Mouse (Mus musculus) testis, postnatal 14 days (tissue): Measurements from ENCODE around the gene Slc8a3.

Experiments used
- DNase-seq: peaks from one replicate; pipeline ENCODE4 v3.0.0; 2021; ENCODE audit warnings: low spot score

The Slc8a3 gene

DNA sequence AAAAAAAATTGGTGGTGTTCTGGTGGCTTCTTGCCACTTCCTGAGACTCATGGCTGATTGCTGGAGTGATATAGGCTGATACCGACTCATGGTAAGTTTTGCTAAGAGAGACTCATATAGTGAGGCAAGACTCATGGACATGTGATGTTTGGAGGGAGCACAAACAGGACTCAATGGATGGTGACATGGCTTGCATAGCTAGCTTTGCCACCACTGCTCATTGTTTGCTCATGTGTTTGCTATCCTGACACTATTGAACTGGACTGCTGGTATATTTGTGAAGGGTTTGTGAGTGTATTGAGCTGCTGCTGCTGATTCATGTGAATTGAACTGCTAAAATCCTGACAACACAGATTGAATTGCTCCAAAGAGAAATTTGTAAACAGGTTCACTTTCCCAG, 95.8 kb downstream of the Slc8a3 start:
- DNase-seq = no peak

DNA sequence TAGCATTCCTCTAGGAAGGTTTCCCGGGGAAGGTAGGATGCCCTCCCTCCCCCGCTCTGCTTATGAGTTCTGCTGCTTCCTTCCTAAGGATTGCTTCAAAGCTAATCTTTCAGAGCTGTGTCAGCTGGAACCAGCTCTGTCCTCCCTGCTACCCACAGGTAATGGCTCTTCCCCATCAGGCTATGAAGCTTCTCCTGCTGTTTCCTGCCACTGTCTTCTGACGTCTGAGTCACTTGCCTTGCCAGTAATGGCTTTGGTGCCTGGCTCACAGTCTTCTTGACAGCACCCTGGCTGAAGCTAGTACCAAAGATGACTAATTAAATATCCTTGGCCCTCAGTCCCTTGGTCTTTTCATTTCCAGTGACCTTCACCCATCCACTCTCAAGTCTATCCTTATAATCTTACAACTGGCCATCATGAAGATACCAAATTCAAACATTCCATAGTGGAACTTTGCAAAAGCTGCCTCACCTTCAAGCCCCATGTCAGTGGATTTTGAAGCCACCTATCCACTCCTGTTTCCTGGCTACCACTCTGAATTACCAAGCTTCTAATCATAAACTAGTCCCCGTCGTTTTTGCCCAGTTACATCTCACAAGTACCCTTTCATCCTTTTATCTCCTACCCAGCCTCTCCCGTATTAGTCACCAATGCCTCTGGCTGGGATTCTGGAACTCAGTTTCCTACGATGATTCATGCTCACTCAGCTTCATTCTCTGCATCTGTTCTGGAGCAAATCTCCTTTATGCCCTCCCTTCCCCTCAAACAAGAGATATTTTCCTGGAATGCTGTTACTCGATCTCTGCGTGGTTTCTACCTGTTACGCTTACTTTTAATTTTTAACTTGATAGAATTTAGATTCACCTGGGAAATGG, 97.3 kb downstream of the Slc8a3 start:
- no peak for DNase-seq

DNA sequence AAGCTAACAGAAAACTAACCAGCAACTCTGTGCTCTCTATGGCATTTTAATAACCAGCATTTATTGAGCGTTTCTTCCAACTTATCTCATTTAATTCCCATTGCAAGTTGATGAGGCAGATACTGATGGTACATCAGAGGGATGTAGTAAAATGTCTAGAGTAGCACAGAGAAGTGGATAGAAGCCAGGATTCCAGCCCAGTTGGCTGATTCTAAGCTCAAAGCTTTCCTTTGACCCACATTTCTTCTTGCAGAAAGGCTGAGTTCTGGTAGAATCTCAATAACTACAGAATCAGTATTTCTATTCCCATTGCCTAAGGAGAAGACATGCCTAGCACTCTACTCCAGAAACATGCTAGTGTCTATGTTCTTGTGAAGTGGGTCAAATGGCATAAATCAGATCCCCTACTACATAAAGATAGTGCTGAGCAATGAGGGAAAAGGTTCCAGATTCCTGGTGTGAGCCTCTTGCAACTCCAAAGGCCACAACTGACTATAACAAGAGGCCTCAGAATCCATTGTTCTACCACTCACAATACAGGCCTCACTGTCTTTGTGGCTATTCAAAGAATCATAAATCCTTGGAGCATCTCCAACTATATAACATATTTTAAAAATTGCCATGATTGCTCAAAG, 99.1 kb downstream of the Slc8a3 start:
- DNase-seq = no peak

DNA sequence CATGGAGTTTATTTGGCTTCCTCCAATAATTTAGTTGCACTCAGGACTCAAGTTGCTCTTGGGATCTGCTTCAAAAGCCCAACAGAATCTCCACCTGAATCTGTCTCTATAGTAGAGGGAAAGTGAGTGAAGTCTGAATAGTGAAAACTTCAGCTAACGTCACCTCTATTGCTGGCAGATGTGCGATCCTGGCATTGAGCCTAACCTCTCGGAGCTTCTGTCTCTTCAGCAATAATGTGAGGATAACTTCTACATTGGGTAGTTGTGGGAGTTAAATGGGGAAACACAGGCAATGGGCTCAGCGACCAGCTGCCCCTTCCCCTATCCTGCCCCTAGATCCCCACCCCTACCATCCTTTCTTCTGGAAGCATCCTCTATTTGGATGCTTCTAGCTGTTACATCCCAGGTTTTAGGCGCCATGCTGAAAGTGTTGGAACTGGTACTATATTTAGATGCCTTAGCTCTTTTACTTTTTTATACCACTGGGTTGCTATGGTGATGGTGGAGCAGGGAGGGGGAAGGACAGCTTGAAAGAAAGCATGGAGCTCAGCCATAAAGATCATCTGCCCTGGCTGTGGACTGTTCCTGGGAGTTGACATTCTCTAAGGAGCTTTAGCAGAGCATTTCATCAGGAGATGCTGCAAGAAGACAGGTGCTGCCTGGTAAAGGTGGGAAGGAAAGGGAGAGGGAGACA, 105.1 kb downstream of the Slc8a3 start:
- DNase-seq = no peak

DNA sequence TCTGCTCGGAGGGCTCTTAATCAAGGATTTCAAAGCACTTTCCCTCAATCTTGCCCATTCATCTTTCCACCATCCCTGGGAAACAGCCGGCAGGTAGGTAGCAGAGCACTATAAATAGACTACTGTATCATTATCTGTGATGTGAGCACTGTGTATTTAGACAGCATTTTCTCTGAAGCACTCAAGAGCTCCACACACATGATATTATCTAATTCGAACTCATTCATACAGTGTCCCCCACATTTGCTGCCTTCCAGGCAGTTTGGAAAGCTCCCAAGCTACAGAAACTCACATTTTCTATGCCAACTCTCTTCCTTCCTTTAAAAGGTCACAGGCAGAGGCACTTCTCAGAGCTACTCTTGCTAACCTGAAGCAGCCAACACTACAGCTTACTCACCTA, 106.4 kb downstream of the Slc8a3 start:
- no peak for DNase-seq

DNA sequence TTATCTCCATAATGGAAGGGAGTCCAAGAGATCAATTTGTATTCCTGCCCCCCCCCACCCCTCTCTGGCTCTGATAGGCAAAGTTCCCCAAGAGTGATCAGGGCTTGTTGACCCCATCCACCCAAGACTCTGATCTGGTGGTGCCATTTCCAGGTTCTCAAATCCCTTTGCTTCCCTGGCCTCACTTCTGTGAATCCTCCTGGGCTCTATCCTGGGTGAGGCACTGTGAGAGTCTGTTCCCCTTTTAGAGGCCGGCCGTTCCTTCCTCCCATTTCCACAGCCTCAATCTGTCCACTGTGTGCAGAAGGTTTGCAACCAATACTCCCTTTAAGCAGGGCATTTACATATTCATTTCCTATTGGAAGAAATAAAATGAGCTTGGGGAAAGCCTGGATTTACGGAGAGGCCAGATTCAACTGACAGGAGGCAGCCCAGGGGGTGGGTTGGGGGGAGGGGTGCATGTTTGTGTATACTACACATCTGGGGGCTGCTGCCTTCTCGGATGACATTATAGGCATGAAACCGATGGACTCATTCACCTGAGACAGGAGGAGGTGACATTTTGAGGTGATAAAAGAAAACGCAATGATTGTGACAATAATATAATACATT, 106.9 kb downstream of the Slc8a3 start:
- DNase-seq = no peak

DNA sequence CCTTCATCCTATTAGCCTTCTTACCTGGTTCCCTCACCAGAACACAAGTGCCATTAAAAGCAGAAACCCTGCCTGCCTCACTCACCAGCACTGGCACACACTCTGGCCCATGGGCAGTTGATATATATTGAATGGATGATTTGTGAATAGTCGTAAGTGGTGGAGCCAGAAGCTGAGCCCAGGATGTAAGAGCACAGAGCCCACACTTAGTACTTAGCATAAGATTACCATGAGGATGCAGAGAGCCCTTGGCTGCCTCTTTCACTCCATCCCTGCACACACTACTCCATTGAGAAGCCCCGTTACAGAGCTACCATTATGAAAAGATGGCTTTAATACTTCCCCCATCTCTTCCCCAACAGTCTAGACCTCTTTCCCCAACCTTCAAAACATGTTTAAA, 108.1 kb downstream of the Slc8a3 start:
- DNase-seq = no peak

DNA sequence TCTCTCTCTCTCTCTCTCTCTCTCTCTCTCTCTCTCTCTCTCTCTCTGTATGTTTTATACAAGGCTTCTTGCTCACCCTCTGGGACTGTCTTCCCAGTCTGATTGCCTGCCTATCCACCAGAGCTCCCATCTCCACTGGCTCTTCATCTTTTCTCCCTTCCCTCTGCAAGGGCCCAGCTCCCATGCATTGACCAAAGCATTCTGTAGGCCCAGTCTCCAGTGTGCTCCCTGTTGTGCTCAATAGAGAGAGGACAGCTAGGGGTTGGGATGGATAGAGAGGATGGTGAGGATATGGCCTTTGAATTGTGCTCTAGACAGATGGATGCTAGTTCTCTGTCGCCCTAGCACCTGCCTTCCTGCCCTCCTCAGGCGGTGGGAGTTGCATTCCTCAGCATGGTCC, 109.7 kb downstream of the Slc8a3 start:
- DNase-seq = no peak

DNA sequence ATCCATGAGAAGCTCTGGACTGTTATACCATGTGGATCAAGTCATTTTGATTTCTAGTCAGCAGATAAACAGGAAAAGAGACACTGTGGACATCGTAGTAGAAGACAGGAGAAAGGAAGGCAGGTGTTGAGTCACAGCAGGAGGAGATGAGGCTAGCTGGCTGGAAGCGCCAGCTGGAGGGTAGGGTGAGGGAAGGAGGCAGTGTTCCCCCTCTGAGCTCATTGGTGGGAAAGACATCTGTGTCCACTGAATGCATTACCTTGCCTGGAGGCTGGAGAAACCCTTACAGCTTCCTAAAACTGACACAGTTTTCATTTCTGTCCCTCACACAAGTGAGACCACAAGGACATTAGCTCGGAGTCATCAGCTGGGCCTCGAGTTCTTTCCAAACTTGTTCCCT, 113.6 kb downstream of the Slc8a3 start:
- no peak for DNase-seq

DNA sequence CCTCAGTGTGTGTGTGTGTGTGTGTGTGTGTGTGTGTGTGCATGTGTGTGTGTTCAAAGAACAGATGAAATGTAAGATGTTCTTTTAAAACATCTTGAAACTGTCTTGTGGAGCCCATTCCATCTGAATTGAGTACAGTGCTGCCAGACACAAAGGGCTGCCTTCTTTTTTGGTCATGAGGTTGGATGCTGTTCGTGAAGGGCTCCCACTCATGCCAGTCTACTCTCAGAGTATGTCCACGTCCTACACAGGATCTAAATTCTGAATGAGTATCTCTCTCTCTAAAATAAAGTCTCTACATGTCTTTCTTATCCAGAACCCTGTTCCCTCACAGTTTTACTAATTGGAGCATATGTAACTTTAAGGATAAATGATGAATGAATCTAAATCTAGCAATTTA, 124.4 kb downstream of the Slc8a3 start:
- no peak for DNase-seq

DNA sequence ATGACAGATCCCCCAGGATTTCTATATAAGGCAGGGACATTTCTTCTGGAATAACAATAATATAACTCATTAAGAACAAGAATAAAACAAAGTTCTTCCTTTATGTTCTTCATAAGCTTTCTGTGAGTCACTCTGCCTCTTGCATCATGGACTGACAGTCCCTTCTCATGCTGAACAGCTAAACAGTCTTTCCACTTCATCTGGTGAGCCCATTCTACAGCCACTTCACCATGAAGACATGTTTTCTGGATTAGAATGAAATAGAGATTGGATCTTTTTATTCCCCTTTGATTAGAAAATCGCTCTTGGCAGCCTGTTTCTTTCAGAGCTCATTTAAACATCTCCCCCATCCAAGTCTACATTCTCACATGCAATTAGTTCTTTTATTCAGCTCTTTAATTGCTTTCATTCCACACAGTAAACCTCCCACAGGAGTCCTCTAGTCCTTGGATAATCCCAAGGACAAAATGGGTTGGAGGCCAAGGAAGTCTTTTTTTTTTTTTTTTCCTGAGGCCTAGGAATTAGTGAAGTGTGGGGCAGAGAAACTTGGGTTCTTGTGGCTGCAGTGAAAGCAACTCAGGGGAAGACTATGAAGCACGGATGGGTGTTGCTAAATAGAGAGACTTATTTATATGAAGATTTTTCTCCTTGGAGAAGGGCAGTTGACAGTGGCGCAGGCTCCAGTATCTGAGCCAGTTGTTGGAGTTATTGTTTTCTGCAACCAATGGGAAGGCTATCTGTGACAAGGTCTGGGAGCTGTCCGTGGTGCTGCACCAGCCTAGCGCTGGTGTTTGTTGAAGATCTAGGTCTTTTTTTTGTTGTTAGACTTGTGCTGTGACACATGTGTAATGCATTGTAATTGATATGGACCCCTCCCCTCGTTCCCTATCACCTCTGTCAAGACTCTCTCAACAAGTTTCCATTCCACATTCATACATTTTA, 127.1 kb downstream of the Slc8a3 start:
- no peak for DNase-seq

DNA sequence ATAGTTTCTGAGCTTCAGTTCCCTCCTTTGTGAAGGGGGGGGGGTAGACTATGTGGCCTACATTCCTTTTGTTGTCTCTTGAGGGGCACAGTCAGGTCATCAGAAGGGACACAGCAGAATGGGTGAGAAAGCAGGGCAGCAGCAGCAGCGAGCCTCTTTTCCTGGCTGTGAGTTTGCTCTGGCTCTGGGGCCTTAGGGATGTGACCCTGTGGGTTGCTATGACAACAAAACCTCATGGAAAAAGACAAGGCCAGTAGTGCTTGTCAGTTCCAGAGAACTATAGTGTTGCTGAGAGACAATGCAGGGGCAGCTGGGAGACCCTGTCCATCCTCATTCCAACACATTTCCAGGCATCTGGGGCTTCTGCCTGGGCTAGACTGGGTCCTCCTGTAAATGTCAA, 129.8 kb downstream of the Slc8a3 start:
- no peak for DNase-seq

DNA sequence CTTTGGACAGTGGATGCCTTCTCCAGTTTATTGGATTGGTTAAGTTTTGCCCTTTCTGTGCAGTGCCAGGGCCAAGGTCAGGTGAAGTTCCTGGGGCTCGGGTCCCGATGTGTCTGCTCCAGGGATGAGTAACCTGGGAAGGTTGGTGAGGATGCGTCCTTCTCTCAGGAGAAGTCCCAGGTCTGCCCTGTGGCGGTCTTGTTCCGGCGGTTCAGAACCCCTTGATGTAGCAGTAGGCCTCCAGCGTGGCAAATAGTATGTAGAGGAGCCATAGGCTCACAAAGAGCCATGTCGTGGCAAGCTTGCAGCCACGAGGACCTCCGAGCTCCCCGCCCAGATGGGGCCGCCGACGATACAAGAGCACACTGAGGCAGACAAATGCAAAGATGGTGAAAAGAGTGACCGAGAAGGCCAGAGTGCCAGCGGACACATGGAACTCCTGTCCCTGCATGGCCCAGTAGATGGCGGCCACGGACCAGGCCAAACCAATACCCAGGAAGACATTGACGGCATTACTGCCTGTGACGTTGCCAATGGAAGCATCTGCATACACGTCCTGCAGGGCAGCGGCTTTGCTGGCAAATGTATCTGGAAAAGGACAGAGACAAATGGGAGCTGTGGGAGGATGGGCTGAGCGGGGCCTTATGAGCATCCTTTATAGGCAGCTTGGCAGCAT, 133.6 kb downstream of the Slc8a3 start:
- DNase-seq = peak; percentile 29

DNA sequence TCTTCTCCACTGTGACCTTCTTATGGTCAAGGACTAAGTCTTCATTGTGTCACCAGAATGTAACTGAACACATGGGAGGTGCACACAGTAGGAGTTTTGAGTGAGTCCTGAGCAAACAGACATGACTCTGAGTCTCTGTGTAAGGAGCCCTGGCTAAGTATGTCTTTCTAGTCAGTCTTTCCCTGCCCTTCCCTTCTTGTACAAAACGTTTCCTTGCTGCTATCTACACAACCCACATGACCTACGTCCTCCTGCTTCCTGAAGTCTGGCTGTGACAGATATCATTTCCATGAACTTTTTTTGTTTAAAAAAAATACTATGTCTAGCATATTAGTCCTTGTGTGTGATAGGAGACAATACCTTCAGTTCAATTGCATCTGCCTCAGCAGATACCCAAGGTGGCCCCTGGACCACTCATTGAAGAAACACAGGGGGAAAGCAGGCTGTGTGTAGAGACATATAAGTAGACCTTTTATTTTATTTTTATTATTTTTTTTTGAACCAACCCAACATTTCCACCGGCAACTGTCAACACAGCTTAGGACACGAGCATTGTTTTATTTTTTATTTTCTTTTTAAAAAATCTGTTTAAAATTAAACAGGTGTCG, 135.4 kb downstream of the Slc8a3 start:
- no peak for DNase-seq

DNA sequence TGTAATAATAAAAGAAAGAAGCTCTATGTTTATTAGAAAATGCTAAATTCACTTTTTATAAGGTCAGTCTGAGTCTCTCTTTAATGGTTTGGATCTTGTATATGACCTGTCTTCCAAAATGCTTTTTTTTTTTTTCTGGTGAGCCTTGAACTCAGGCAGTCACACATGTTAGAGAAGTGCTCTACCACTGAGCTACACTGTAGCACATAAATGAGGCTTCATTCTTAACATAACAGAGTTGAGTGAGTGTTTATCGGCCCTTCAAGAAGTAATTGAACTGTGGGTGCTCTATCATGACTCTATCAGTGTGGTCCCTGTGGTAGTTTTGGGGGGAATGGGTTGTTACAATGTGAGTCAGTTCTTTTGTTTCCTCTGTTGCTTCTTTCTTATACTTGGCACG, 139.0 kb downstream of the Slc8a3 start:
- no peak for DNase-seq

DNA sequence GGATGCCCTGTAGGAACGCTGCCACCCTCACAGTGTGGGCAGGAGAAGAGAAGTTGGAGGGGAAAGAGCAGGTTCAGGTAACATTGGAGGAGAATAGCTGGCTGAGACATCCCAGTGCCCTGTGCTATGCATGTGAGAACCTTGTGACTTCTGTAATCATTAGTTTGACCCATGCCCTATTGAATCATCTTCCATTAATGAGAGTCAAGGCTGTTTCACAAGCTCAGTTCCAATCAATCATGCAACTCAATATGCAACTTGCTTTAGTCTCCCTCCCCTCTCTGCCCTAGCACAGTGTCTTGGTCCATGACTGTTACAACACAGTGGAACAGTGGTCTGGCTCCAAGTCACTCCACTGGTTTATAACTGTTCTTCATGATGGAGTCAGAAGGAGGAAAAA, 143.3 kb downstream of the Slc8a3 start:
- DNase-seq = no peak

DNA sequence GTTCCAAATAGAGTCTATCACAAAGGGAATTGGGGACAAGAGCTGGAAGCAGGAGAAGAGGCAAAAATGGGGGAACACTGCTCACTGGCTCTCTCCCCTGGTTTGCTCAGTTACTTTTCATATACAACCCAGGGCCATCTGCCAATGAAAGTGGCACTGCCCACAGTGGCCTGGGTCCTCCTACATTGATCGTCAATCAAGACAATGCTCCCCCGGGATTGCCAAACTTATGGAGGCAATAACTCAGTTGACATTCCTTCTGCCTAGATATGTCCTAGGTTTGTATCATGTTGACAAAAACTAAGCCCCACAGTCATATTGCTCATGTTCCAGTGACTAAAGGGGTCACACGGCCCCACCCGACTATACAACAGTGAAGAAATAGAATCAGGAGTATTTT, 144.0 kb downstream of the Slc8a3 start:
- no peak for DNase-seq

DNA sequence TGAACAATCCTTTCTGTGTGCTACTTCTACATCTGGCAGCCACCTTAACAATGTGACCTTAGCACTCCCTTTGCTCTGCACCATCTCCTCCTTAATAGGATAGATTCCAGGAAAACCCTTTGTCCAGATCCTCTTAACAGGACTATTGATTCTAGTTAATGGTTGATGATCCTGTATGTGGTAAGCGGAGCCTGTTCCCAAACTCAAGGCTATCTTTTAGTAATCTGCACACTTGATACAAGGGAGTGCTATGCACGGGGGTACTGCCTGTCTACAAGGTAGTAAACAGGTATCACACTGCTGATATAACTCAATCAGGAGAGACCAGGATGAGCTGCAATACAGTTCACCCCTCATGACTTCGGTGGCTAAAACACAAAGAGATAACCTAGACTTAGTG, 144.6 kb downstream of the Slc8a3 start:
- no peak for DNase-seq

DNA sequence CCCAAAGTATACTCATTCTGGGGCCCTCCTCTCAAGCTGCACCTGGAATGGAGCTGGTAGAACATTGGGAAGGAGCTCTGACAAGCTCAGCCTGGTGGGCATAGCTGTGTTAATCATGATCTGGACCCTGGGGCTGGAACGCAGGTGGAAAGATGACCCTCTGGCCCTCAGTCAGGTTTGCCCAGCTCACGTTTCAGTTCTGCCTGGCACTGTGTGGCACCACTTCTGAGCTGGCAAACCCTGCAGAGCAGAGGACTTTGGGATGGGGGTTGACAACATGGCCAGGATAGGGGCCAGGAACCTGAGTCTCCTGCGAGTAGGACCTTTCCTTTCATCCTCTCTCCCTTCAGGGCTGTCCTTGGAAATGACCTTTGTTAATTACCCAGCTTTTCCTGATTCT, 146.3 kb downstream of the Slc8a3 start:
- DNase-seq = no peak

DNA sequence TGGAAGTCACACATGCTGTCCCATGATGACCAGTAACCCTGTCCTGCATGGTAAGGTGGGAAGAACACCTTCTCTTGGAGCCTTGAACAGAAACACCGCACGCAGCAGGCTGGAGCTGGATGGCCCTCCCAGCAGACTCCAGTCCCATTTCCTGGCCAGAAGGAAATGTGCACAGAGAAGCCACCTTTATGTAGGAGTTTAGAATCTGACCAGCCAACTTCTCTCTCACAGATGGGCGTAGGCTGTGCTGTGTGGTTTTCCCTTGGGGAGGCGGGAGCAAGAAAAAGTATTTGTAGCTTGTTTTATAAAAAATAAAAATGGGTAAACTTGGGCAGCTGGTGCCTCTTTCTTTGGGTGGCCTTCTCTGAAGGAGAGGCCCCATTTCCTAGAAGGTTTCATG, 146.9 kb downstream of the Slc8a3 start:
- no peak for DNase-seq

DNA sequence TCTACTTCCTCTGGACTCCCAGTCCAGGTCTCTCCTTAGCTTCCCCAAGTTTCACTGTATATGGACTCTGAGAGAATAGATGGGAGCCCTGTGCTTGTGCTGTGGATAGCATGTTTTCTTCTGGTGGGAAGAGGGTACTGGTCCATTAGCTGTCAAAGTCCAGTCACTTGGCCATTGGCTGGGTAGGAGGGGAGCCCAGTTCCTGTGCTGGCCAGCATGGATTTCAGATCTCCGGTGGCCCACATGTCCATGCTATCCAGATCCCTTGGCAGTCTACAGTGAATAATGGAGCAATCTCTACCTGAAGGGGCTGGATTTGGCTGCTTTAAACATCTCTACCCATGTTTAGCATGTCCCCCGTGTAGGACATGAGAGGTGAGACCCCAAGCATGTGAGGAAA, 148.0 kb downstream of the Slc8a3 start:
- no peak for DNase-seq
